Mouse (Mus musculus) CH12.LX (cell line): ENCODE results near the gene Ppm1l.

Experiments used
- CTCF ChIP-seq, 2 experiments: IDR thresholded peaks in 1 of 2; conservative IDR thresholded peaks in 1 of 2; 2 replicates each; pipeline ENCODE4 v1.5.1; 2011 to 2012; ENCODE audit warnings: low read depth in 2 of 2, low read length in 2 of 2, improper control_type of control experiment in 1 of 2, inconsistent platforms in 1 of 2, mild to moderate bottlenecking in 1 of 2, moderate library complexity in 1 of 2
- IRF4 ChIP-seq: IDR thresholded peaks from 2 replicates; pipeline ENCODE4 v1.6.1; 2014; ENCODE audit warnings: low read depth, mild to moderate bottlenecking, inconsistent platforms, low read length, improper control_type of control experiment
- POLR2A ChIP-seq: IDR thresholded peaks from 2 replicates; pipeline ENCODE4 v1.6.1; 2011; ENCODE audit warnings: low read depth, mild to moderate bottlenecking, improper control_type of control experiment, low read length
- USF1 ChIP-seq: IDR thresholded peaks from 2 replicates; pipeline ENCODE4 v1.6.1; 2014; ENCODE audit warnings: low read depth, mild to moderate bottlenecking, inconsistent platforms, low read length, improper control_type of control experiment

DNA sequence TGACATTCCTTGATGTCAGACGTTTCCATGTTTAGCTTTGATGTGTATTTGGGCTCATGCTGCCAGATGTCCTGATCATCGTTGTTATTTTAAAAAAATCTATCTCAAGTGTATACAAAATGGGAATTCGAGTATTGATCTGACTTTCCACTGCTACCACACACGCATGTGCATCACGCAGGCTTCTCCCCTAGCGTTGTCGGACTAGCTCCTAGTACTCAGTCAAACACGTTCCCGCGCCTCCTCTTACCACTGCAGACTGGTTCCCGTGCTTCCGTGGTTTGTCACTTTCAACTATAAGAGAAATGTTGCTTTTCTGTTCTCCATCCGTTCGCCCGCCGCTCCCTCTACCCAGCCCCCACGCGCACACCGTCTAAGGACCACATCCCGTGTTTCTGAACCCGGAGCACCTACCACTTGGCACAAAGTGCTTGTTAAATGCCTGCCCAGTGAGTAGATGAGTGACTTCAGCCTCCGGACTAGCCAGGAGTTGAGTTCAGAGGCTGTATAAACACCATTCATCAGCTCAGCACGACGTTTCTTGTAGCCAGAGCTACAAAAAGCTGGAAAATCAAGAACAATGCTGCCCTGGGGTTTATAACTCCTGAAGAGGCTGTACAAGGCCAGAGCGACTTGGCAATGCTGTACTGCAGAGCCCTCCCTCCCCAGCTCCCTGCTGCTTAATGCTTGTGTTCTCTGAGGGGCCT, 219.4 kb downstream of the Ppm1l start:
- TF ChIP-seq IRF4 (no peak), POLR2A (no peak), USF1 (no peak), CTCF (conservative IDR thresholded peaks at IDR 0.05 in 1 of 2, IDR thresholded peaks at IDR 0.05 in 1 of 2; ENCODE audit: low read depth in 2 of 2, low read length in 2 of 2) (no peak)
